Mouse (Mus musculus): ENCODE measurements around the gene Daxx.

GRCm38 (mm10) chr17:33936993-33937392 is 27.8 kb downstream of the Daxx start:
- no peak for TF ChIP-seq CTCF (IDR thresholded peaks at IDR 0.05; ENCODE audit: control insufficient read depth, insufficient read depth, insufficient read length)
- no peak for TF ChIP-seq MAX (IDR thresholded peaks at IDR 0.05)
- TF ChIP-seq FOSL1 (IDR thresholded peaks at IDR 0.05; ENCODE audit: insufficient read depth, low read length, poor library complexity, severe bottlenecking), result no peak
- no peak for TF ChIP-seq USF1 (IDR thresholded peaks at IDR 0.05; ENCODE audit: low read depth)
